Mouse (Mus musculus) right cerebral cortex, adult 2 months (tissue): ENCODE data around the gene Cryga.
"Not testable (repeated sequence)": the region's sequence is repeated elsewhere in the genome, so short reads cannot be mapped to it uniquely, and the experiment has no call there.

Experiments used
- DNase-seq, 2 experiments: peaks; one replicate each; pipeline ENCODE4 v3.0.0; 2021 to 2022; ENCODE audit warnings: low spot score in 2 of 2

Gene Cryga

DNA sequence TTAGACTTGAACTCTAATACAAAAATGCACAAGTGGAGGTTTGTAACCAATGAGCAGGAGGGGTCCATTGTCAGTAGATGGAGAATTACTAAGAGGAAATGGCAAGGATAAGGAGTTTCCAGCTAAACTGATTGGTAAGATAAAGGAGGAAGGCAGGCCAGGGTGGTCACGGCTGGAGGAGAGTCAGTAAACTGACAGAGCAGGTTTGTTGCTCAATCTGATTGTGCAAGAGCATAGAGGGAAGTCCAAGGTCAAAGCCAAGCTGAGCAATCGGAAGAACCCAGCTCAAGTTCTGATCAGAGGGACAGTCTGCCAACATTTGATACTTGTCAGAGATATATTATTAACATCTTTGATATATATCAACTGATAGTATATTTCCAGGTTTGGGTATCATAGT lies 12.8 kb downstream of the Cryga start:
- DNase-seq, result no peak

DNA sequence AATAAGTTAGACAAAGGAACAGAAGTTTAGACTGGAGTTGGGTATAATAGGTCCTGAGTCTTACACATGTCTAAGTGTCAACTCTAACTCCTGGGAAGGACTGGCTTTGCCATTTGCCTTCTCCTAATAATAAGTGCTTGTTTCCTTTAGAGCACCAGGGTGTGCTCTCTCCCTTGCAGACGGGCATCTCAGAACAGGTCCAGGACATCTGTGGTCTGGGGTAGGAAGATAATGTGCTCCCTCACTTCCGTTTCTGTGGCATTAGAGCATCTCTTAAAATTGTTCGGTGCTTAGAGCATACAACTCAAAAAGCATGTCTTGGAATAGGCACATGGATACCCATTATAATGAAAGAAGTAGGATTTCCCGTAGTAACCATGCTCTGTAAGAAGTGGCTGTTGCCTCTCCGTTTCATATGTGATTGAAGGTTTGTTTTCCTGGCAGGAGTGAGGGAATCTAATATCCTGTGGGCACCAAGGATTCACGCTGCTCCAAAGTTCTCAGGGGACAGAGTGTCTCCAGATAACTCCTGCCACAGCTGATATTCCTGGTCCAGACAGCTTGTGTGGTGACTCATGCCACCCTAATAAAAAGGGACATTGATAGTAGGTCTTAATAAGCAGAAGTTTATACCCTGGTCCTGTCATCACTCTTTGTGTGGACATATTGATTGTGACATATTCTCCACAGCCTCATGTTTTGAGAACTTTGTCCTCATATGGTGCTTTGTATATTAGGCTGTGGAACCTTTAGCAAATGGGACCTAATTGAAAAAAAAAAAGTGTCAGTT lies 14.4 kb downstream of the Cryga start:
- no peak for DNase-seq

DNA sequence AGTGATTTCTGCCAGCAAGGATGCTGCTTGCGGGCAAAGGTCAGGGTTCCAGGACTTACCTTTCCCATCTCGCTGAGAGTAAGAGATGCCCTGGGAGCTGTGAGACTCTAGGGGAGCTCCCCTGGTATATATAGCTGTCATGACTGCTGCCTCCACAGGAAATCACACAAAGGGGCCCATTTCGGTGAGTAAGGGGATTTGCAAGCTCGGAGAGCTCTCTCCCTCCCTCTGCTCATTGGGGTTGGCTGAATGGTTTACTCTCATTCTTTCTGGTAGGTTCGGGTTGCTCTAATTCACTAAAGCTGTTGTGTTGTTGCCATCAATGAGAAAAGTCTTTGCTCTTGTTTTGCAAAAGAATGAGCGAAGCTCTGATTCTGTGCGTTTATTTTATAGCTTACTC lies 21.0 kb downstream of the Cryga start, which contains the start of gene Crygb:
Crygb (minus strand) TSS at position 101 of the 400 bp plus-strand sequence.
- no peak for DNase-seq

DNA sequence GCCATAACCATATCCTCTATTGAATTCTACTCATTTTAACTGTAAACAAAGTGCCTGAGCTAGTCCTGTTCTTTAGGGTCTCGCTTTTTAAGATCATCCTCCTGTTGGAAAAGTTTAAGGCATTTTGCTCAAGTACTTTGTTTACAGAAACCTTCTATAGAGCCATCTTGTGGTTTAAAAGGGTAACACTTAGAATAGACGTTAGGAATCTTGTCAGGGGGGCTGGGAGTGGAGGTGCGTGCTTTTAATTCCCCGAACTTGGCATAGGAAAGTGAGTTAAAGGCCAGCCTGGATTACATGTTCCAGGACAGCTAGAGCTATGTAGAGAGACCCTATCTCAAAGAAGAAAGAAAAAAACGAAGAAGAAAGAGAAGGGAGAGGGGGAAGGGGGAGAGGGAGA lies 27.6 kb downstream of the Cryga start:
- no peak for DNase-seq

DNA sequence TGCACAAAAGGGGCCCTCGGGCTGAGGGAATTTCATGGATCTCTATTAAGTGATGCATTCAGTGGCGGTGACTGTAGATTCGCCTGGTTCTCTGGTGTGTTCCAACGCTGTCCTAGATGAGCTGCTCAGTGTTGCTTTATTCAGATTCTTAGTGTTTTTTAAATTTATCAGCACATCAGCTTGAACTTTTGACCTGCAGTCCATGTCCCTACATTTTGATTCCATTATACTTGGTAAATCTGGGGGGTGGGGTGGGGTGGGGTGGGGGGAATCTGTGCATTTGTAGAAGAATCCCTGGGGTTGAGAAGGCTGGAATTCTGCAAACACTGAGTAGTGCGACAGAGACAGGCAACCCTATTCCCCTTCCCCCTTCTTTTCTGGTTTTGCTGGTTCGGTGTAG lies 29.6 kb downstream of the Cryga start, which contains the start of gene Crygc:
Crygc (minus strand) TSS at position 101 of the 400 bp plus-strand sequence.
- no peak for DNase-seq

DNA sequence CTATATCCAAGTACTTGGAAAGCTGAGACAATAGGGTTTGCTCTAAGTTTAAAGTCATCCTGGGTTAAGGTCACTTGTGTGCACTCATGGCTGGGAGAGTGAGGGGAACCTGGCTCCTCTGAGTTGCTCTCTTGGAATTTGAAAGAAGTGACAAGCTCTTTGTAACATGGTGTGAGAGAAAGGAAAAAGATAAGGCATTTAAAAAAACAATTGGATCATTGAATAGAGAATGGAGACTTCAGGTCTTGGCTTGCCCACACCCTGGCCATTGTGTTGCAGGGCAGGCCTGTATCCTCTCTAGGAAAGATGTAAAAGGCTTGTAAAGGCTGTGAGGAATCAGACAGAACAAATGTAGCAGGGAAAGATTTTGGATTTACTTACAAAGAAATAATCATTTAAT lies 35.3 kb downstream of the Cryga start:
- DNase-seq, result no peak

DNA sequence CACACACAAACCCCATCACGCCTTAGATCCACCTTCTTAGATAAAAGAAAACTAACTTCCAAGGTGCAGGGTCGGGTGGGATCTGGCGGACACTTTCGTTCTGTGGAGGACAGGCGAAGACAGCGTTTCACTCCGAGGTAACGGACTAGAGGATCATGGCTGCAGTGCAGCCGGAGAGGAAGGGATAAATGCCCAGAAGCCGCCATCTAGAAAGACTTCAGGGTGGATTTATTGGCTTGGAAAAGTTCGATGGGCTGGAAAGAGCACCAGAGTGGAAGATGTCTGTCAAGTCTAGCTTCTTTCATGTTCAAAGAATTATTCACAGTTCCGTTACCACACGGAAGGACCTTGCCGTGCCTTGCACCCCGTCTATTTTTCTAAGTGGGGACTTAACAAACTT lies 39.0 kb downstream of the Cryga start:
- DNase-seq, result no peak

DNA sequence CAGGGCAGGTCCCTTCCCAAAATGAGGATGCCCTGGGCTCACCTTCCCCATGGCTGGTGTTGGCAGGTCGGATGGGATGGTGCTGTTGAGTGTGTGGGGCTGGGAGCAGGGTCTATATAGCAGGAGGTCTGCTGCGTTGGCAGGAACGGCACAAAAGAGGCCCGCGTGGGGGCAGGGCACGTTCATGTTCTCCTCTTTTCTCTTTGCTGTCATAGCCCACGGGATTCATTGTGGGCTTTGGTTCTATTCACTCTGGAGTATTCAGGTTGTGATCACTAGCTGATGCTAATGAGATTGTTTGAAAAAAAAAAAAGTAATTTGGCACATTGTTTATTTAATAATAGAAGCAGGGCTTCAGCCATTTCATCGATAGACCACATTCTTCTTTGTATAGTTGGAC lies 39.8 kb downstream of the Cryga start, which contains the start of gene Crygd:
Crygd (minus strand) TSS at position 101 of the 400 bp plus-strand sequence.
- no peak for DNase-seq

DNA sequence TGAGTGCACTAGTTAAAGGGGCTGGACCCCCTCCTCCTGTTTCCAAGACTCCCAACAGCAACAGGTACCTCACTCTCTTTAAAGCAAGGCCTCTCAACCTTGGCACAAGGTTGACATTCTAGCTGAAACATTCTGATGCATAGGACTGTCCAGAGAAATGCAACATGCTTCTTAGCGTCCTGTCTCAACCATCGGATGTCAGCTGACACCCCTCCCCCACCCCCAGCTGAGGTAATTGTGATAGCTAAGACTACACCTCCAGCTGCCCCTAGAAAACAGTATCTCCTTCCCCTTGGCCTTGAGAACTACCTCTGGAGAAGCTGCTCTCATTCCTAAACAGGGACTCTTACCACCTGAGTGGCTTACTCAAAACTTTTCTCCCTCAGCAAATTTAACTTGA lies 51.0 kb downstream of the Cryga start:
- no peak for DNase-seq

DNA sequence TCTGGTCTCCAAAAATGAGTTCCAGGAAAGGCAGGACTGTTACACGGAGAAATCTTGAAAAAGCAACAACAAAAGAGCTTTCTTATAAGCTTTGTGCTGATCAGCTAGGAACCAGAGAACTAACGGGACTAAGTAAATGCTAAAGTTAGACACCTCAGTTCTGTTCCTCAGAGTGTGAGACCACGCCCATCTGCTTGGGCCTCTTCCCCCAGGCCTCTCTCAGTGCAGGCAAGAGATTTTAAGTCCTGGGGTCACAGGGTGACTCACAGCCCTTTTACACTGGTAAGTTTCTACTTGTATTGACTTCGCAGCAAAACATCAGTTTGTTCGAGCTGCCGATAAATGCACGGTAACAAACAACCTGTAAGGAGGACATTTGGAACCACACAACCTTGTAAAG lies 51.5 kb downstream of the Cryga start:
- DNase-seq, result no peak

DNA sequence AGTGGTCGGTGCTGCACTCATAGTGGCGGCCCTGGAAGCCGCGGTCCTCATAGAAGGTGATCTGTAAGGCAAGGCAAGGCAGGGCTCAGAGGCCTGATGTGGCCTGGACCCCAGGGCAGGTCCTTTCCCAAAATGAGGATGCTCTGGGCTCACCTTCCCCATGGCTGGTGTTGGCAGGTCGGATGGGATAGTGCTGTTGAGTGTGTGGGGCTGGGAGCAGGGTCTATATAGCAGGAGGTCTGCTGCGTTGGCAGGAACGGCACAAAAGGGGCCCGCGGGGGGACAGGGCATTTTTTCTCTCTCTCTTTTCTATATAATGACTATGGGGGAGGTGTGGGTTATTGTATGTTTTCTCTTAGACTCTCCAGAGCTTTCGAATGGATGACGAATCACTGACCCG lies 52.2 kb downstream of the Cryga start, which contains the start of gene Cryge:
Cryge (minus strand) TSS at position 198 of the 400 bp plus-strand sequence.
- DNase-seq, result not testable (repeated sequence)
